Mouse (Mus musculus) limb, embryonic 12.5 days (tissue): ENCODE measurements around the gene Med11. TPM values are rescaled to one million over a fixed set of nuclear protein-coding genes. Genes with fewer than 3 reads are reported as not detected.
A peak's percentile ranks its signal among the peaks of the same experiment; 100 is the strongest.

Source experiments
- ATAC-seq: fragments of 200-750 bp; cut with Nextera tagmentation; 2 replicates; pipeline ENCODE4 v1.8.0; 2017; ENCODE audit warnings: low read depth, moderate TSS enrichment; ENCODE audit not compliant: insufficient number of reproducible peaks, insufficient read depth, low FRiP score, low TSS enrichment
- H3K27ac ChIP-seq: fragments of 300-500 bp; sonication (generic); 2 replicates; pipeline ENCODE4 v1.5.1; 2016; ENCODE audit warnings: mild to moderate bottlenecking, moderate library complexity
- H3K27me3 ChIP-seq: fragments of 300-500 bp; sonication (generic); 2 replicates; pipeline ENCODE4 v1.6.1; 2016; ENCODE audit warnings: mild to moderate bottlenecking, moderate library complexity
- H3K36me3 ChIP-seq: fragments of 300-500 bp; sonication (generic); 2 replicates; pipeline ENCODE4 v1.6.1; 2016; ENCODE audit warnings: mild to moderate bottlenecking, moderate library complexity
- H3K4me1 ChIP-seq: fragments of 300-500 bp; sonication (generic); replicated peaks from 2 replicates; pipeline ENCODE4 v1.6.1; 2016
- H3K4me2 ChIP-seq: fragments of 300-500 bp; sonication (generic); 2 replicates; pipeline ENCODE4 v1.6.1; 2016; ENCODE audit warnings: mild to moderate bottlenecking, moderate library complexity
- H3K4me3 ChIP-seq: fragments of 300-500 bp; sonication (generic); replicated peaks from 2 replicates; pipeline ENCODE4 v1.5.1; 2016; ENCODE audit warnings: mild to moderate bottlenecking
- H3K9ac ChIP-seq: fragments of 300-500 bp; sonication (generic); replicated peaks from 2 replicates; pipeline ENCODE4 v1.6.1; 2016; ENCODE audit warnings: mild to moderate bottlenecking, moderate library complexity
- H3K9me3 ChIP-seq: fragments of 300-500 bp; sonication (generic); 2 replicates; pipeline ENCODE4 v1.6.1; 2016; ENCODE audit warnings: mild to moderate bottlenecking, moderate library complexity
- WGBS: fragments of 180-500 bp; shearing (Covaris S2); methylation state at CpG from one replicate; pipeline ENCODE4 v1.1.7; 2016; 5-methylcytosine and 5-hydroxymethylcytosine counted together
- polyA plus RNA-seq: library from polyadenylated mRNA; unstranded; fragments of >200 nt; fragmentation: Nextera tagmentation; extraction: Ambion mirVana; gene quantifications from 2 replicates; pipeline ENCODE4 v1.2.1, GENCODE M21; 2016

Gene Med11
- polyA plus RNA-seq, 1 experiment from 2014 or later: 44.0 TPM

GRCm38 (mm10) chr11:70446756-70447155 is 5.0 kb upstream of the Med11 start:
- Histone ChIP-seq H3K27me3 (no peaks in the 10 kb centered on the region), H3K27ac (no peak overlapping the region), H3K9me3 (no peaks in the 10 kb centered on the region), H3K36me3 (peaks cover 9% of the 10 kb centered on the region; the same call in 1 of the 2 replicates), H3K4me2 (no peak overlapping the region), H3K4me3 (no peak overlapping the region), H3K4me1 (0 out of 2 replicates have a peak, but pooled peaks cover 3% of the 10 kb centered on the region), H3K9ac (no peak overlapping the region)
- 43% methylated on average over 3 of the region's 3 CpGs for WGBS
- ATAC-seq: no peak

GRCm38 (mm10) chr11:70447373-70447772 is 4.3 kb upstream of the Med11 start:
- Histone ChIP-seq H3K4me1 (peaks cover 4% of the 10 kb centered on the region; the same call in 1 of the 2 replicates), H3K9me3 (no peaks in the 10 kb centered on the region), H3K27ac (no peak overlapping the region), H3K27me3 (no peaks in the 10 kb centered on the region), H3K4me2 (no peak overlapping the region), H3K36me3 (peaks cover 3% of the 10 kb centered on the region; the same call in 1 of the 2 replicates), H3K9ac (no peak overlapping the region), H3K4me3 (no peak overlapping the region)
- no peak for ATAC-seq
- WGBS: 67% methylated on average over 1 of the region's 1 CpGs

GRCm38 (mm10) chr11:70450926-70451325 is 793 bp upstream of the Med11 start:
- peaks cover 11% of the 10 kb centered on the region for H3K36me3 ChIP-seq
- H3K4me2 ChIP-seq: no peak overlapping the region
- no peak overlapping the region for H3K9ac ChIP-seq
- 85% methylated on average over 2 of the region's 2 CpGs for WGBS
- ATAC-seq: no peak
- peaks cover 19% of the 10 kb centered on the region; the same call in 1 of the 2 replicates for H3K4me1 ChIP-seq
- no peaks in the 10 kb centered on the region for H3K27me3 ChIP-seq
- no peak overlapping the region for H3K27ac ChIP-seq
- H3K4me3 ChIP-seq: no peak overlapping the region
- H3K9me3 ChIP-seq: no peaks in the 10 kb centered on the region

- Histone ChIP-seq H3K9ac (no peak overlapping the region), H3K4me1 (peaks cover 16% of the 10 kb centered on the region; the same call in 1 of the 2 replicates), H3K27ac (no peak overlapping the region), H3K4me2 (0 out of 2 replicates have a peak overlapping the region, but pooled peaks have one; percentile 60), H3K4me3 (no peak overlapping the region), H3K27me3 (peaks cover under 1% of the 10 kb centered on the region), H3K9me3 (no peaks in the 10 kb centered on the region), H3K36me3 (peaks cover 11% of the 10 kb centered on the region)
- 90% methylated on average over 9 of the region's 9 CpGs for WGBS
- no peak for ATAC-seq
These were observed 1.7 kb downstream of the Med11 start for GRCm38 (mm10) chr11:70453261-70454044.

- Histone ChIP-seq H3K36me3 (peaks cover under 1% of the 10 kb centered on the region; the same call in 1 of the 2 replicates), H3K4me2 (peak within 1 kb of the TSS; percentile 96), H3K4me3 (peak within 1 kb of the TSS; percentile 54), H3K9me3 (no peaks in the 10 kb centered on the region), H3K27ac (no peak within 1 kb of the TSS), H3K4me1 (peaks cover 11% of the 10 kb centered on the region; the same call in 1 of the 2 replicates), H3K27me3 (peaks cover 52% of the 10 kb centered on the region), H3K9ac (peak within 1 kb of the TSS; percentile 70)
- WGBS: 18% methylated on average over 31 of the region's 32 CpGs
- ATAC-seq: no peak
These were observed 7.2 kb downstream of the Med11 start, which contains the start of gene Zmynd15 for GRCm38 (mm10) chr11:70458688-70459600. Gene Zmynd15 (plus strand): TSS chr11:70459433.

GRCm38 (mm10) chr11:70459601-70460101 is 7.9 kb downstream of the Med11 start, which contains the start of gene Cxcl16:
Gene Cxcl16 (minus strand): TSS chr11:70459984.
- Histone ChIP-seq H3K9me3 (no peaks in the 10 kb centered on the region), H3K4me1 (peaks cover 11% of the 10 kb centered on the region; the same call in 1 of the 2 replicates), H3K36me3 (no peaks in the 10 kb centered on the region), H3K4me2 (peak within 1 kb of the TSS; percentile 96), H3K27ac (no peak within 1 kb of the TSS), H3K4me3 (peak within 1 kb of the TSS; percentile 54), H3K9ac (peak within 1 kb of the TSS; percentile 70), H3K27me3 (peaks cover 59% of the 10 kb centered on the region)
- 3% methylated on average over 30 of the region's 30 CpGs for WGBS
- ATAC-seq: no peak

GRCm38 (mm10) chr11:70463970-70464369 is 12.3 kb downstream of the Med11 start:
- peaks cover 83% of the 10 kb centered on the region for H3K27me3 ChIP-seq
- H3K36me3 ChIP-seq: no peaks in the 10 kb centered on the region
- no peaks in the 10 kb centered on the region for H3K9me3 ChIP-seq
- no peak overlapping the region for H3K4me2 ChIP-seq
- H3K27ac ChIP-seq: no peak overlapping the region
- 0 out of 2 replicates have a peak overlapping the region, but pooled peaks have one; percentile 9 for H3K9ac ChIP-seq
- ATAC-seq: no peak
- 78% methylated on average over 5 of the region's 5 CpGs for WGBS
- no peak overlapping the region for H3K4me3 ChIP-seq
- peaks cover 16% of the 10 kb centered on the region for H3K4me1 ChIP-seq

GRCm38 (mm10) chr11:70465211-70465610 is 13.5 kb downstream of the Med11 start:
- H3K27ac ChIP-seq: no peak overlapping the region
- H3K4me3 ChIP-seq: peak overlapping the region; percentile 27
- H3K27me3 ChIP-seq: peaks cover 70% of the 10 kb centered on the region
- peak overlapping the region; percentile 53 for H3K4me2 ChIP-seq
- WGBS: 27% methylated on average over 16 of the region's 16 CpGs
- peak overlapping the region; percentile 52; the same call in 1 of the 2 replicates for H3K9ac ChIP-seq
- no peak for ATAC-seq
- no peaks in the 10 kb centered on the region for H3K36me3 ChIP-seq
- H3K9me3 ChIP-seq: no peaks in the 10 kb centered on the region
- peaks cover 10% of the 10 kb centered on the region for H3K4me1 ChIP-seq

GRCm38 (mm10) chr11:70465824-70466223 is 14.1 kb downstream of the Med11 start:
- Histone ChIP-seq H3K27ac (no peak overlapping the region), H3K4me3 (peak overlapping the region; percentile 27), H3K9me3 (no peaks in the 10 kb centered on the region), H3K4me1 (peaks cover 10% of the 10 kb centered on the region), H3K4me2 (peak overlapping the region; percentile 53), H3K9ac (peak overlapping the region; percentile 52), H3K36me3 (no peaks in the 10 kb centered on the region), H3K27me3 (peaks cover 64% of the 10 kb centered on the region)
- 10% methylated on average over 23 of the region's 23 CpGs for WGBS
- ATAC-seq: no peak

GRCm38 (mm10) chr11:70467902-70468619 is 16.3 kb downstream of the Med11 start:
- Histone ChIP-seq H3K4me3 (no peak overlapping the region), H3K9ac (no peak overlapping the region), H3K27ac (no peak overlapping the region), H3K36me3 (no peaks in the 10 kb centered on the region), H3K9me3 (no peaks in the 10 kb centered on the region), H3K4me2 (no peak overlapping the region), H3K27me3 (peaks cover 45% of the 10 kb centered on the region), H3K4me1 (peaks cover 10% of the 10 kb centered on the region)
- WGBS: 89% methylated on average over 5 of the region's 5 CpGs
- ATAC-seq: no peak
